Mouse (Mus musculus): ENCODE measurements around the gene Acnat1.
"Not testable (repeated sequence)": the region's sequence is repeated elsewhere in the genome, so short reads cannot be mapped to it uniquely, and the experiment has no call there.

The Acnat1 gene

DNA sequence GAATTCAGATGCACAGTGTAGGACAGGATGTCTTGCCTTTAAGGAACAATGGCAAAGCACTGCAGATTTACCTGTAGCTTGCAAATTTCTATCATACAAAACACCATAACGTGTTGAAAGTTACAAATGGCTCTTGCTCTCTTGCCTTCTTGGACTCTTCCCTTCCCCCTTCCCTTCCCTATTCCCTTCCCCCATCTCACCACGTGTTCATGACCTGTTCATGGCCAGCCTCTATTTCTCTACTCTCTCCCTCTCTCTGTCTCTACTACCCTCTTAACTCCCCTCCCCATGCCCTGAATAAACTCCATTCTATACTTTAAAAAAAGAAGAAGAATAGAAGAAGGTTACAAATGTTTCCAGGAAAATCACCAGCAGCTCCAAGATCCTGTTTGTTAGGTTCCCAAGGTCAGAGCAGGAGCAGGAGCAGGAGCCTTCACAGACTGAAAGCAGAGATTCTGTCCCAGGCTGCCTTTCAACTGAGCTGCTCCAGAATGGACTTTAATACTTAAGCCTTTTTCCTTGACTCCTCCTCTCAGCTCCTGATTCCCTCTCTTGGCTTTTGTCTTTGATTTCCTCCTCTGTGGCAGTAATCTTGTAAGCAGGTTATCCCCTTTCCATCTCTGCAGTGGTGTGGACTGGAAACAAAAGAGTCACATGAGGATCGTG is at the start of gene Acnat1:
Acnat1 (minus strand) TSS at position 478 of the 666 bp plus-strand sequence.
- DNase-seq (ENCODE audit: low spot score in 2 of 2): no peak

DNA sequence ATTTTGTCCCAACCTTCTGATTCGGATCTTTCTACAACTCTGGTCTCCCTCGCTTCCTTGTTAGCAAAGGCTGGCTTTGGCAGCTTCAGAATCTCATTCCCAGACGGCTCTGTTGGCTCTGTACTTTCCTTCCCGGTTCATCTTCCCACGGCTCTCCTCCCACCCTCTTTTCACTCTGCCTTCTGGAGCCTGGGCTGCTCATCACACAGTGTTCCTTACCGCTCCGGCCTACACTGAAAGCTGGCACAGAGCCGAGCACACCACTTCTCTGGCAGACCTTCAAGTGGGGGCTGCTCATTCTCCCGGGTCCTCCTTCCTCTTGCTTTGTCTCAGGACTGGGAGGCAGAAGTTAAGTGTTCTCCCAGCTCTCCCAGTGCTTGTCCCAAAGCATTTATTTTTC is 48.9 kb upstream of the Acnat1 start:
- DNase-seq (ENCODE audit: low spot score in 2 of 2): peak; percentile 88 to 89

DNA sequence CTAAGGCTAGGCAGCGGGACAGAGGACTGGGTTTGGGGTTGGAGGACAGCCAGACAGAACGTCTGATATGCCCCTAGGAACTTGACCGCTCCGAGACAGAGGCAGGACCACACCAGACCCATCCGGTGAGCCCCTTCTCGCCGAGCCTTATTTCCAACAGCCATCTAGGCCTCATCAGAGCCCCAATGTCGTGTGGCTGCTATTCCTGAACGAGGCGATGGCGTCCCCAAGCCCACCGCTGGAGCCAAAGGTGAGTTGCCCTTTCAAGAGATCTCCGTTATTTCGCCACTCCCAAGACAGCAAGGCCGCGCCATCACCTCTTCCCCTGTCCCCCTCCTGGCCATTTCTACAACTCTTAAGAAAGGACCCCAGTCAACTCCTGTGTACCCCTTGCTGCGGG is 47.6 kb upstream of the Acnat1 start:
- no peak for DNase-seq (ENCODE audit: low spot score in 2 of 2)

DNA sequence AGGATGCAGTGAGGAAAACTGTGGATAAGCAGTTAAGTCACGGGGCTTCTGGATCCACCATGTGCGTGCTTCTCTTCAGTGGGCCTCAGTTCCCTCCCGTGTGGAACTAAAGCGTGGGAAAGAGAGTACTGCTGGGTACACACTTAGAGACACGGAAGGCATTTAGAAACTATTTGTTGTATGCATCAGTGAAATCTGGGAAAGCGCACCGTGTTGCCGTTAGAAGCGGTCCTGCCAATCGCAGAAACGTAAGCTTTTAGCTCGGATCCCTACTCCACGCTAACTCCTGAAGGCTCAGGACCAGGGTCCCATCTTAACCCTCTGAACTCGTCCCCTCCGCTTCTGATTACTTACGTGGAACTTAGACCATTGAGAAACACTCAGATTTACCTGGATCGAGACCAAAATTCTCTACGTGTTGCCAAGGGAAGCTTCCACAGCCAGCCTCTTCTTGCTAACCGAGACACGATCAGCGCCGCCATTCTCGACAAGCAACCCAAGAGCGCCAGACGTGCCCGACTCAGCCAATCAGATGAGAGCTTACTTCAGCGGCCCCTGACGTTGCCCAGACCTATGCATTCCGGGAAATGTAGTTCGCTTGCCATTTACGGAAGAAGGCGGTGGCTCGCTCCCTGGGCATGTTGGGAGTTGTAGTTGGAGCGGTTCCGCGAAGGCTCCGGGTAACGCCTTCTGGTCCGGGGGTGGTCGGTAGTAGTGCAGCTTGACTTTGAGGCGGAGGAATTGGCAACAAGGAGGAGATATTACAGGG is 47.0 kb upstream of the Acnat1 start, which contains the start of the genes Mrpl50 and Zfp189:
Mrpl50 (minus strand) TSS at position 522 of the 769 bp plus-strand sequence.
Zfp189 (plus strand) TSS at position 605 of the 769 bp plus-strand sequence.
- DNase-seq (ENCODE audit: low spot score in 2 of 2): peak; percentile 95 to 98

DNA sequence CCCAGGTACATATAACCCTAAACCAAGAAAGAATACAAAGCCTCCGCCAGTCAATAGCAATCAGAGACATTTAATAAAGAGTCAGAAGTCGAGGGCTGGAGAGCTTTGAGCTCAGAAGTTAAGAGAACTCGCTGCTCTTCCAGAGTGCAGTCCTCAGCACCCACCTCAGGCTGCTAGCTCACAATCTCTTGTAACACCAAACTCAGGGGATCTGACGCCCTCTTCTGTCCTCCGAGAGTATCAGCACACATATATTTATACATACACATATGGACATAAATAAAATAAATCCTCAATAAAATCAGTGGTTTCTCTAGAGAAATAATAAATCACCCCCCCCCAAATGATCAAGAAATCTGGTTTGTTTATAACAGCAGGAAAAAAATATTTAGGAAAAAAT is 45.8 kb upstream of the Acnat1 start:
- no peak for DNase-seq (ENCODE audit: low spot score in 2 of 2)

DNA sequence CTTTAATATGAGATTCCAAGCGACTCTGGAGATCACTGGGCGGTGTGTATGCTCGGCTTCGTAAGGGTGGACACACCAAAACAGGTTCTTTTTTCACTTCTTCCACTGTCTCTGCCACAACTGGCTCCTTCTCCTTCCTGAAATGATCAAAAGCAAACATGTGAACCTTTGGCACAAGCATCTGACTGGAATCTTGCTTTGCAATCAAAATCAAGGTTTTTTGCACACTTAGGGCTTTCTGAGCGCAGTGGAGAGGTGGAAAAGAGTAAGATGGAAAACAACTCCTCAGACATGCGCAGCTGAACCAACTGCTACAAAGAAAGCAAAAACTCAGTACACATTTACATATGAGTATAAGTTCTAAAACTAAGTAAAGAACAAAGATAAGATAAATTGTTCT is 40.7 kb upstream of the Acnat1 start:
- DNase-seq (ENCODE audit: low spot score in 2 of 2): no peak

DNA sequence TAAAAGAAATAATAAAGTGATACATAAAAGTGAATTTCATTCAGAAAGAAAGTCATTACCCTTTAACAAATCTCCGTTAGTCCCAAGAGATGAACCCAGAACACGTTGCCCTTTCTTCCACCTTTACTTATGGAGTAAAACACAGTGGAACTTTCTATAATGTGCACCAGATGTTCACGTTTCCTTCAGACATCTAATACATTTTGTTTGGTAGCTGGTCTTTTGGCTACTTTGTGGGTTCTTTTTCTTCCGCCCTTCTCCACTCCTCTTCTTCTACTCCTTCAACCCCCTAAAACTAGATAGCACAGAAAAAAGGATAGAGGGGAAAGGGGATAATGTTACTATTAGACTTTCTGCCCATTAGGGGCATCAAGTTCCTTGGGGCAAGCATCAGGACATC is 38.9 kb upstream of the Acnat1 start:
- DNase-seq (ENCODE audit: low spot score in 2 of 2): no peak

DNA sequence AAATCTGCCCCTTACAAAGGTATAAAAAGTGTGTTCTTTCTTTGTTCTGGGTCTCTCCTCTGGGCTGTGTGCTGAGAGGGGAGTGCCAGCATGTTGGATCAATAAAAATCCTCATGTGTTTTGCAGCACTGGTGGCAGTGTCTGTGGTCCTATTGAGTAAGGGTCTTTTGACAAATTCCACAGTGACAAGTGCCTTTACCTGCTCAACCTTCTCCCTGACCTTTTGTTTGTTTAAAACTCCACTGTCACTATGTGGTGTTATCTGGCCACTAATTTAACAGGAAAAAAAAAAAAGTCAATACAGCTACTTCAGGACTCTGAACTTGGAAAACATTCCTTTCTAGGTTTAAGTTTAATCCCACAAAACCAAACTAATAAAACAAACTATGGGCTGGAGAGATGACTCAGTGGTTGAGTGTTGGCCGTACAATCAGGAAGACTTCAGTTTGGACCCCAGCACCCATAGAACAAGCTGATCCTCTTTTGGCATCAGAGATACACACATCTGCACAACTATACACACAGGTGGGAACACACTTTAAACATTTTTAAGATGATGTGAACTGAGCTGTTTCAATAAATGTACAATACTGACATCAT is 36.6 kb upstream of the Acnat1 start:
- not testable (repeated sequence) for DNase-seq (ENCODE audit: low spot score in 2 of 2)

DNA sequence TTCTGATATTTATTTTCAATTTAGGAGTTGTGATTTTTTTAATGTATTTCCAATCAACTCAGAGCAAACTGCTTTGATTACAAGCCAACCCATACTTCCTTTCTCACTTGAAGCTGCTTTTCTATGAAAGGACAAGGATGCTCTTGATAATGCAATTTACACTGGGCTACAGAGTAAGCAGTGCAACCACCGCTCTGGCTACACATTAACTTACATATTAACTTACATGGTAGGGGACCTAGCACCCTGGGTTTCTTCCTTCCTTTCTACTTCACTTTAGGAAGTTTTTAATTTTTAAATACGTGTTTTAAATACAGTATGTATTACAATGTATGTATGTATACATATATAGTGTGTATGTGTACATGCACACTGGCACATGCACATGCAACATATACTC is 35.5 kb upstream of the Acnat1 start:
- DNase-seq (ENCODE audit: low spot score in 2 of 2): no peak

DNA sequence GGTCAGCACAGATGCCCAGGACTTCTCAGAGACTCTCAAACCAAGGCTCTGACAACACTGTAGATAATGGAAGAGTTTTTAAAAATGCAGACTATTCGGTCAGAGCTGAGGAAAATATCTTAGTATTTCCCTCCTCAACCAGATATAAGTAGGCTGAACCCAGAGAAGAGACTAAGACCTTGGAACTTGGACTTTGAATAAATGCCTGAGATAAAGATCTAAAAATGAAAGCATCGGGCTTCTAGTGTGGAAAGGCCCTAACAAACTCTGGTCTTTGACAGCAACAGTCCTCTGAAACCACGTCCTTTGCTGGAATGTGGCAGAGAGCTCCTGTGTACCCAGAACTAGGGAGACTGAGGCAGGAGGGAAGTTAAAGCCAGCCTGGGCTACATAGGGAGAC is 32.7 kb upstream of the Acnat1 start, which contains the start of gene Baat:
Baat (minus strand) TSS at position 172 of the 400 bp plus-strand sequence.
- no peak for DNase-seq (ENCODE audit: low spot score in 2 of 2)

DNA sequence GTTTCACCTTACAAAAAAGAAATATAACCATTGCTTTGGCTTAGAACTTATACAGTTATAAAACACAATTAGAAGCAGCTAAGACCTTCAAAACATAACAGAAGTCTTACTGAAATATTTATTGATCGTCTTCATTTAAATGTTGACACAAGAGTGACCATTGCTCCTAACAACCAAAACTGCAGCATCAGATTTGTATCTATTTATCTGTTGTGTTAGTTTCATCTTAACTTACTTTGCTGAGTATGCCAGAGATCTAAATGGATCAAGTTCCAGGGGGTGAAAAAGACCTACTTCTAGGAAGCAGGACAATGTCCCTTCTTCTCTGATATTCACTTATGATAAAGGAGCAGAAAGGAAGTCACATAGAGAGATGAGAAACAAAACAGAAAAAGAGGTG is 29.9 kb upstream of the Acnat1 start:
- DNase-seq (ENCODE audit: low spot score in 2 of 2): no peak

DNA sequence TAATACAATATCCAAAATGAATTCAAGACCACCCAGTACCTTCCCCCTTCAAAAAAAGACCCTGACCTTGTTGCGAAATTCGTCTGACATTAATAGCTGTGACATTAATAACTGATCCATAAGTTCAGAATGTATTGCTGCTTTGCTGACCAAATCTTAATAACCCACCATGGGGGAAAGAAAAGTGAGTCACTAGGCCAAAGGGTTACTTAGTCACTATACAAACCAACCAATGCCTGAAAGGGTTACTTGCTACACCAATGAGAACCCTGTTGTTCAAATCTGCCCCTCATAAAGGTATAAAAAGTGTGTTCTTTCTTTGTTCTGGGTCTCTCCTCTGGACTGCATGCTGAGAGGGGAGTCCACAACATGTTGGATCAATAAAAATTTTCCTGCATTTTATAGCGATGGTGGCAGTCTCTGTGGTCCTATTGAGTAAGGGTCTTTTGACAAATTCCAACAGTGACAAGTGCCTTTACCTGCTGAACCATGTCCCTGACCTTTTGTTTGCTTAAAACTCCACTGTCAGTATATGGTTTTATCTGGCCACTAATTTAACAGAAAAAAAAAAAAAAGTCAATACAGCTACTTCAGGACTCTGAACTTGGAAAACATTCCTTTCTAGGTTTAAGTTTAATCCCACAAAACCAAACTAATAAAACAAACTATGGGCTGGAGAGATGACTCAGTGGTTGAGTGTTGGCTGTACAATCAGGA is 12.4 kb upstream of the Acnat1 start:
- not testable (repeated sequence) for DNase-seq (ENCODE audit: low spot score in 2 of 2)

DNA sequence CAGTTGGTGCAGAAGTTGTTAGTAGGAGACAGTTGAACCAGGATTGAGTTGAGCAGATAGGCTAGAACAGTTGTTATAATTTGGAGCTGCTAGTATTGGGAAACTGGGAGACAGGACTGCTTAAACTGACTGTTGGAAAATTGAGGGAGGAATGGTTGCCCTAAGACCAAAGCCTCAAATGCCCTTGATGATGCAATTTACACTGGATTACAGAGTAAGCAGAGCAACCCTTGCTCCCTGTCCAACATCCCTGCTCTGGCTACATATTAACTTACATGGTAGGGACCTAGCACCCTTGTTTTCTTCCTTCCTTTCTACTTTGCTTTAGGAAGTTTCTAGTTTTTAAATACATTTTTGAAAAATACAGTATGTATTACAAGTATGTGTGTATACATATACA is 11.7 kb upstream of the Acnat1 start:
- no peak for DNase-seq (ENCODE audit: low spot score in 2 of 2)

DNA sequence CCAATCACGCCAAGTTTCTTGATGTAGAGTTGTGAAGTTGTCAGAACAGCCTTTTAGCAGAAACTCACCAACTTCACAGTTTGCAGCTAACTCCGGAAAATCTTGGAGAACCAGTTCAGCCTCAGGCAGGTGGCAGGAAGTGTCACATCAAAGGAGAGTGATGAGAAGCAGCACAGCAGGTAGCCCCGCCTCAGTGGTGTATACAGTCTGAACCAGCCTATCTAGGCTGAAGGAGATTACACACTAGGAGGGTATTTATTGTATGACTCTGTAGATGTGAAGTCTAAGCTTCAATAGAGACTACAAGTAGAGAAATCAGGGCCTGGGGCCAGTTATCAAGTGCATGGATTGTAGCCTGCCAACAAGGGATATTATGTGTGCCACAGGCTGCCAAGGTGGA is 7.2 kb upstream of the Acnat1 start:
- DNase-seq (ENCODE audit: low spot score in 2 of 2): no peak

DNA sequence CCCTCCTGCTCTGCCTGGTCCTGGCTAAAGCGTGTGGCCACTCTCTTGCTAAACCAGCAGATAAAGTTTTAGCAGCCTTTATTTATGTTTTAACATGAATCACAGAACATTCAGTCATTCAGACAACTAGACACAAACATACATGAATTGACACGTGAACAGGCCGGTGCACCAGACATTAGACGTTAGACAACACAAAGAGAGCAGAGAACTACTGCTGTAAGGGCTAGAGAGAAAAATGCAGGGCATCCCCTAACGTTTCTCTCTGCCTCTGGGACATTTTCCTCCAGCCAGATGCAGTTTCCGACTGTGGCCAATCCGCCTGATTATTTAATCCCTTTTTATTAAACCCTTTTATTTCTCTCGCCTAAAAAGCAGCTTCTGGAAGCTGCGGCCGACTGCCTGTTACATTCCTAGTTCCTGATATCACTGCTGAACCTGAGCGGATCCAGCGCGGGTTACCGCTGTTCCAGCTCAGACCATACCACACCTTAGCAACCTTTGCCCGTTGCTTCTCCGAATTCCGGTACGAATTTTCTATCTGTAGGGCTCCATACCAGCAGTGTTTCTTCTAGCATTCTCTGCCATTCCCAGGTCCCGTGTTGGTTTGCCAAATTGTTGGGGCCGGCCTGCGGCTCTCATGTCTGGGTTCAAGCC is 6.5 kb upstream of the Acnat1 start:
- no peak for DNase-seq (ENCODE audit: low spot score in 2 of 2)

DNA sequence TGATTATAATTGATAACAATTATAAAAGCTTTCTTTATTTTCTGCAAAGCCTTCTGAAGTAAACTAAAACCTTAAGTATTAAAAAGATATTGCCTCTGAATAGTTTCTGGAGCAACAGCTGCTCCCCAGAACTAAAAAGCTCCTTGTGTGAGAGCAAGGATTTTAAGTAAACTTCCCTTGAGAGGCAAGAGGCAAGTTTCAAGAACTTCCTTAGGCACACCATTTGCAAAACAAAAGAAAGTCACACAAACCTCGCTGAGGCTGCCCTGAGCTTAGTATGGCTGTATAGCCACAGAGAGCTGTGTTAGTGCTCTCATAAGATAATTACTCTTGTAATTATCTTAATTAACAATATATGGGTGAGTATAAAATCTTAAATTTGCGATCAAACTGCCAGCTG is 5.3 kb upstream of the Acnat1 start:
- DNase-seq (ENCODE audit: low spot score in 2 of 2): not testable (repeated sequence)

DNA sequence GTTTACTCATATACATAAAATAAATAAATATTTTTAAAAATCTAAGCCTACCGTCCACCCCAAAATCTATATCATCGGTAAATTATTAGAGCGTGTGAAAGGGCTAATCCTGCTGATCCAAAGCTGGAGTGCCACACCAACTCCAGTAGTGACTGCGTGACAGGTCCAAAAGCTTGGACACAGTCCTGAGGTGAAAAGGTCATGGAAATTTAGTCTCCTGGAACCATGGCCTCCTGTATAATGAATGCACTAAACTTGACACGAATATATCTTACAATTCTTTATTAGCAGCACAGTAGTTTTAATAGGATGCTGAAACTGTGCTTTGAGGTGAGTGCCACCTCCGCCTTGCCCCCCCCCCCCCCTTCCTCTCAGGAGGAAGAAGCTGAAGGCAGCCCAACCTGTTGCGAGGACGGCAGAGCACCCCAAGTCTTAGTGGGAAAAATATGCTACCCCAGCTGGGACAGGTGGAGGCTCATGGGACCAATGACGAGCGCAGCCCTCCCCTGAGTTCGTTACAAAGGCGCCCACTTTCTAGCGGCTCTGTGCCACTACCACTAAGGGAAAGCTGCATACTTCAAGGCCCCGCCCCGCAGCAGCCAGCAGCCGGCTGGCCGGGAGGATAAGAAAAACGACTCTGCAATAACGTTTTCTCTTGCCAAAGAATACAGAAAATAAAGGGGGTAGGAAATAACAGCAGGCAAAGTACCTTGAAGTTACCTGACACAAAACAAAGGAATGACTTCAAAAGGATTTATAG is 4.6 kb upstream of the Acnat1 start:
- no peak for DNase-seq (ENCODE audit: low spot score in 2 of 2)

DNA sequence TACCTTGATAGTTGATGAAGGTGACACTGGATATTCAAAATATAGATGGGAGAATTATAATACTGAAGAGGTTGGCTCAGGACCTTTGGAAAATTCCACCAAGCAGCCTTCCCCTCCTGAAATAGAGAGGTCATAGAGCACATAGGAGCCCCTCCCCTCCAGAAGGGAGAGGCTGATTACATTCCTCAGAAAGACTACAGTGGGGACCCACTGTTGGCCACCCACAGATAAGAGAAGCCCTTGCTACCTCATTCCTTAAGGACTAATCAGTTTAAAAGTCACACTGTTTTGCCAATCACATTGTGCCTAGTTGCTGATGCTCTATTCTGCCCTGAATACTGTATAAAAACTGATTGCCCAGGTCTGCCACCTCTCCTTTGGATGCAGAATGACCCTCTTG is 871 bp upstream of the Acnat1 start:
- DNase-seq (ENCODE audit: low spot score in 2 of 2): no peak

DNA sequence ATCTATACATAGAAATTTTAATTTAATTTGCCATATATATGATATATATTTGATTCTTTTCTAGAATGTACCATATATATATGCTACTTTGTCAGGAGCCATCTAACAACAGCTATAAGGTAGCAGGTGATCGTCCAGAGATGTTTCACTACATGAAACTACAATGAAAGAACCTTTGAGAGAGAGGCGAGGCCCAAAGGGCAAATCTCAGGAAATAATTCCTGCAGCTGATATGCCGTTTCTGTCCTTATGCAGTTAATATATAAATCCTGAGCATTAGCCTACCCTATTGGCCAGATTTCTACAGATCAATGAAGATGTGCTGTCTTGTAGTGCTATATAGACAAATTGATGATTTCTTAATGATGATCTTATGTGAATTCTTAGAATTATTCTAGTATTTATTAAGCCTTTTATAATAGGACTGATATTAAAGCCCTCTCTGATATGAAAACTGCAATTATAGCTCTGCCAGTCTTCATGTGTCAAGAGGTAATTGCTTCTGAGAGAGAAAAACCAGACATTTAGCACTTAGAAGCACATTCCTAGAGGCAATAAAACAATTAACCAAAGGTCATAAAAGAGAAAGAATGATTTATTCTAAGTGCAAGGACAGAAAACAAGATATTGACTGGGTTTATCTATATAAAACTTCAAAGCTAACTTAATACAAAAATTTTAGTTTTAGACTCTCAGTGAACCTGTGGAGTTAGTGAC is 4.1 kb downstream of the Acnat1 start:
- no peak for DNase-seq (ENCODE audit: low spot score in 2 of 2)

DNA sequence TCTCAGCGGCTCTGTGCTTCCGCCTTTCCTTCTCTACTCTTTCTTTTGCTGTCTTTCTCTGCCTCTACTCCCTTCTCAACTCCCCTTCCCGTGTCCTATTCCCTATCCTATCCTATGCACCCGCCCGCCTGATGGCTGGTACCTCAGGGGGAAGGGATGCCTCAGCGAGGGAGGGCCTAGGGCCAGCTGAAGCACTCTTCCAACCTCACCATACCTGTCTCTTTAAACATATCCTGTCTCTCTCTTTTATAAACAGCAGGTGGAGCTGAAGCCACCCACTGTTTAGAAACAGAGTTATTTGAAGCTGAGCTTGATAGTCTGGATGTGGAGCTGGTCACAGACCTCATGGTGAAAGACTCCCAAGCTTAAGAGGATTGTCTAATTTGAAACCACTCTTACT is 6.4 kb downstream of the Acnat1 start:
- DNase-seq (ENCODE audit: low spot score in 2 of 2): no peak
